Mouse (Mus musculus) MEL-GATA-1-ER (cell line): ENCODE measurements around the gene Abcd4.
A peak's percentile ranks its signal among the peaks of the same experiment; 100 is the strongest.

Source experiments
- DNase-seq: peaks from one replicate; pipeline ENCODE4 v3.0.0-alpha.2; 2012; ENCODE audit warnings: low read depth; ENCODE audit errors: extremely low read depth

Gene Abcd4

GRCm38 (mm10) chr12:84616977-84617630, at the start of gene Abcd4:
Gene Abcd4, minus strand, starts transcription at chr12:84617413.
- DNase-seq: peak; percentile 89

- no peak for DNase-seq
These were observed 36.7 kb upstream of the Abcd4 start for GRCm38 (mm10) chr12:84653912-84654311.

GRCm38 (mm10) chr12:84650234-84650633, 33.0 kb upstream of the Abcd4 start:
- DNase-seq: no peak

- peak; percentile 68 for DNase-seq
These were observed 23.4 kb upstream of the Abcd4 start, which contains the start of gene Vrtn for GRCm38 (mm10) chr12:84640654-84641053. Gene Vrtn, plus strand, starts transcription at chr12:84641019.

- no peak for DNase-seq
These were observed 23.0 kb upstream of the Abcd4 start for GRCm38 (mm10) chr12:84640253-84640652.

- no peak for DNase-seq
These were observed 14.7 kb upstream of the Abcd4 start for GRCm38 (mm10) chr12:84631867-84632266.

GRCm38 (mm10) chr12:84625116-84625515, 7.9 kb upstream of the Abcd4 start:
- no peak for DNase-seq

- no peak for DNase-seq
These were observed 7.4 kb upstream of the Abcd4 start for GRCm38 (mm10) chr12:84624601-84625000.

- no peak for DNase-seq
These were observed 3.8 kb upstream of the Abcd4 start for GRCm38 (mm10) chr12:84620975-84621374.

- DNase-seq: peak; percentile 22
These were observed 450 bp upstream of the Abcd4 start for GRCm38 (mm10) chr12:84617663-84618062.

GRCm38 (mm10) chr12:84614524-84614923, 2.7 kb downstream of the Abcd4 start:
- no peak for DNase-seq

- no peak for DNase-seq
These were observed 3.2 kb downstream of the Abcd4 start for GRCm38 (mm10) chr12:84614001-84614400.

- DNase-seq: no peak
These were observed 4.7 kb downstream of the Abcd4 start for GRCm38 (mm10) chr12:84612518-84612917.

- no peak for DNase-seq
These were observed 5.5 kb downstream of the Abcd4 start for GRCm38 (mm10) chr12:84611718-84612117.

- DNase-seq: no peak
These were observed 11.4 kb downstream of the Abcd4 start for GRCm38 (mm10) chr12:84605860-84606259.

GRCm38 (mm10) chr12:84604001-84604400, 13.2 kb downstream of the Abcd4 start:
- no peak for DNase-seq

- DNase-seq: no peak
These were observed 18.9 kb downstream of the Abcd4 start for GRCm38 (mm10) chr12:84598324-84598723.

GRCm38 (mm10) chr12:84589825-84590761, 27.1 kb downstream of the Abcd4 start:
- DNase-seq: peak; percentile 64

GRCm38 (mm10) chr12:84581285-84581684, 35.9 kb downstream of the Abcd4 start:
- DNase-seq: no peak

GRCm38 (mm10) chr12:84578440-84578770, 38.8 kb downstream of the Abcd4 start:
- no peak for DNase-seq

GRCm38 (mm10) chr12:84577768-84578439, 39.3 kb downstream of the Abcd4 start:
- DNase-seq: no peak

GRCm38 (mm10) chr12:84573094-84573493, 44.1 kb downstream of the Abcd4 start:
- DNase-seq: no peak
